Mouse (Mus musculus) testis, postnatal 10 days (tissue): ENCODE data around the gene Rftn1.

ENCODE experiments used
- DNase-seq: peaks from one replicate; pipeline ENCODE4 v3.0.0; 2021; ENCODE audit warnings: low spot score

Gene Rftn1

GRCm38 (mm10) chr17:50063832-50064627, 126.4 kb downstream of the Rftn1 start:
- no peak for DNase-seq

GRCm38 (mm10) chr17:50062649-50063048, 127.8 kb downstream of the Rftn1 start:
- no peak for DNase-seq

GRCm38 (mm10) chr17:50061446-50061845, 129.0 kb downstream of the Rftn1 start:
- no peak for DNase-seq

- DNase-seq: no peak
Measured at GRCm38 (mm10) chr17:50060220-50060619, 130.3 kb downstream of the Rftn1 start.

- DNase-seq: no peak
Measured at GRCm38 (mm10) chr17:50059417-50059816, 131.1 kb downstream of the Rftn1 start.

- no peak for DNase-seq
Measured at GRCm38 (mm10) chr17:50055154-50055756, 135.2 kb downstream of the Rftn1 start.

GRCm38 (mm10) chr17:50054586-50054985, 135.9 kb downstream of the Rftn1 start:
- DNase-seq: no peak

GRCm38 (mm10) chr17:50053961-50054360, 136.5 kb downstream of the Rftn1 start:
- no peak for DNase-seq

GRCm38 (mm10) chr17:50052741-50053468, 137.6 kb downstream of the Rftn1 start:
- no peak for DNase-seq

GRCm38 (mm10) chr17:50050456-50050855, 140.0 kb downstream of the Rftn1 start:
- no peak for DNase-seq

GRCm38 (mm10) chr17:50048209-50048608, 142.3 kb downstream of the Rftn1 start:
- DNase-seq: no peak

- DNase-seq: no peak
Measured at GRCm38 (mm10) chr17:50047182-50047581, 143.3 kb downstream of the Rftn1 start.

- DNase-seq: no peak
Measured at GRCm38 (mm10) chr17:50040727-50041410, 149.6 kb downstream of the Rftn1 start.

- no peak for DNase-seq
Measured at GRCm38 (mm10) chr17:50037882-50038665, 152.4 kb downstream of the Rftn1 start.

GRCm38 (mm10) chr17:50037416-50037815, 153.1 kb downstream of the Rftn1 start:
- DNase-seq: no peak

- DNase-seq: no peak
Measured at GRCm38 (mm10) chr17:50036751-50037385, 153.6 kb downstream of the Rftn1 start.

GRCm38 (mm10) chr17:50033698-50034097, 156.8 kb downstream of the Rftn1 start:
- no peak for DNase-seq

- DNase-seq: no peak
Measured at GRCm38 (mm10) chr17:50031548-50032491, 158.7 kb downstream of the Rftn1 start.

- DNase-seq: no peak
Measured at GRCm38 (mm10) chr17:50025651-50026050, 164.8 kb downstream of the Rftn1 start.

GRCm38 (mm10) chr17:50025173-50025626, 165.3 kb downstream of the Rftn1 start:
- DNase-seq: no peak
